Mouse (Mus musculus) hematopoietic multipotent progenitor cell, adult 10-12 weeks (in vitro differentiated cells): Measurements from ENCODE around the gene Scfd2. TPM values are rescaled to one million over a fixed set of nuclear protein-coding genes. Genes with fewer than 3 reads are reported as not detected.

Source experiments
- polyA plus RNA-seq: library from polyadenylated mRNA; stranded (reverse); fragments of >175 nt; gene quantifications from 2 replicates; pipeline ENCODE4 v1.2.3, GENCODE M21; 2012; ENCODE audit warnings: low replicate concordance

The Scfd2 gene
- polyA plus RNA-seq: 4.7 and 5.9 TPM in 2 replicates

GRCm38 (mm10) chr5:74531630-74532280, at the start of gene Scfd2:
TSS of gene Scfd2 (minus strand) at chr5:74531759.

DNA sequence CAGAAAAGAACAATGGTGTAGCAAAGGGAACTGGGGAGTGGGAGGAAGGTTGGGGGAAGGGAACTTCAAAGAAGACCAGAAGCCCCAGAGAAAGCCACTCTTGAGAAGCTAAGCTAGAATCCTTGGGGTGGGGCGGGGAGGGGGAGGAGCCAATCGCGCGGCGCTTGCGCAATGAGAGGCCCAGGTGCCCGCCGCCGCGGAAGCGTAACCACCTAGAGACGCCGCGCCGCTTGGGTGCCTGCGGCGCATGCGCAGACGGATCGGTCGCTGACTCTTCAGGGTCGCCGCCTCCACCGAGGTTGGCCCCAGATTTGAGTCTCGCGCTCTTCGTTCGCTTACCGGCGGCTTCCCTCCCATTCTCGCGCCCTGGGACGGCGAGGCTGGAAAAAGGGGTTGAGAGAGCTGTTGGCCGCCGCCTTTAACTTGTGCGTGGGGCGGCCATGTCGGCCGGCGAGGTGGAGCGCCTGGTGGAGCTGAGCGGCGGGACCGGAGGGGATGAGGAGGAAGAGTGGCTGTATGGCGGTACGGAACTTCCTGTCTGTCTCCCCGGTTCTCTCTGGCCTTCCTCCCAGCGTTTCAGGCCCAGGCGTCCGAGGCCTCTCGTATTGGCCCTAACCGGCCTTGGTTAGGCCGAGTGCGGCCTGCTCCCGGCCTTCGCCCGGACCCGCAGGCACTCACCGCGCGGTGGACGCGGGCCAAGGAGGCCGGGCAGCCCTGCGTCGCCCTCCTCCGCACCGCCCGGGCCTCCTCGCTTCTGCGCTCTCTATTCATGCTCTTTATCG, 3.9 kb upstream of the Scfd2 start, which contains the start of gene Fip1l1:
Fip1l1 (plus strand) TSS at position 210 of the 782 bp plus-strand sequence.

GRCm38 (mm10) chr5:74194841-74195613, 336.5 kb downstream of the Scfd2 start, which contains the start of gene Rasl11b:
TSS of gene Rasl11b (plus strand) at chr5:74195286.

Other genes starting within 250 kb of the Scfd2 start
- gene Fip1l1, start 3.7 kb upstream of the Scfd2 start, polyA plus RNA-seq: 53.2 and 76.5 TPM in 2 replicates
- gene Lnx1, start 171.2 kb upstream of the Scfd2 start, polyA plus RNA-seq: 0.09 TPM in 1 of 2 replicates, not detected in the other